Mouse (Mus musculus): Measurements from ENCODE around the gene Vmn1r217.
"Not testable (repeated sequence)": the region's sequence is repeated elsewhere in the genome, so short reads cannot be mapped to it uniquely, and the experiment has no call there.

Gene Vmn1r217

DNA sequence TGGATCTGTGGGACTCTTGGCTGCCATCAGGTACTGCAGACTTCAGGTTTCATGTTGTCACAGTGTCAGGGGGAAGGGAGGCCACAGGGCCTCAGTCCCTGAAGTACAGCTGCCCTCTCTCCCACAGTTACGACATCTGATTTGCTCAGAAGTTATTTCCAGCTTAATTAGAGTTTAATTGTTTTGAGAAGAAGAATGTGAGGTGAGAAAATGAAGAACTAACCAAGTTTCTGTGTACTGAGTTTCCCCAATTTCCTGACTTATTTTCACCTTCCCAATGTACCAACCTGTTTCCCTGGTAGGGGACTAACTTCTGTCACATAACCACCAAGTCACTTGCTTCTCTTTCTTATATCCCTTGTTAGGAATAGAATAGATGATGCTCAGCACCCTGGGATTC lies at the start of gene Vmn1r217:
TSS of gene Vmn1r217 (minus strand) at position 101 of the 400 bp plus-strand sequence.
- DNase-seq: not testable (repeated sequence)

DNA sequence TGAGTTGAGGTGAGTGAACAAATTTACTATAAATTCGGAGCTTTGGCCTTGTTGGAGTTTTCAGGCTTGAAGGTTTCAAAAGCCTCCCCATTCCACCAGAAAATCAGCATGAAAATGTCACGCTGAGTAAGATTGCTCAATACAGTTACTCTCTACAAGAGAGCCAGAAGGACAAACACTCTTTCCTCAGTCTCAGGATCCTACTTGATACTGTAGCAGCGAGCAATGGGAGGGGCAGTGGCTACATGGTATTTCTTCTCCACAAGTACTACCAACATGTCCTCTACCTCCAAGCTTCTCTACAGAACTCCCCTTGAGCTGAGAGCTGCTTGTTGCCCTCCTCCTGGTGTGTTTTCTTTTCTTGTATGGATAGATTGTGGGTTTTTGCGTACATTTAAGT lies 48.4 kb upstream of the Vmn1r217 start:
- DNase-seq: not testable (repeated sequence)

DNA sequence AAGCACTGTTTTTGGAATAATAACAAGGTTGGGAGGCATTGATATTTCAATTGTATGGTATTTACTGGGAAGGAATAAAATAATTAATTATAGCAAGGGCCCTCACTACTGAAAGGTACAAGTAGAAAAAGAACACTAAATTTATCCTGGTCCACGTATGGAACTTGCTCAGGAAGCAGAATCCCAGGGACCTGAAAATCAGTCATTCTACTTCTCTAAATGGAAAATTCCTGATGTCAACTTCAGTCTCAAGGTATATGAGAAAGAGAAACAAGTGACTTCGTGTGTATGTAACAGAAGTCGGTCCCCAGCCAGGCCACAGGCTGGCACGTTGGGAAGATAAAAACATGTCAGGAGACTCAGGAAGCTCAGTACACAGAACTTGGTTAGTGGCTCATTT lies 41.0 kb upstream of the Vmn1r217 start, which contains the start of gene Vmn1r219:
TSS of gene Vmn1r219 (plus strand) at position 301 of the 400 bp plus-strand sequence.
- no peak for DNase-seq

DNA sequence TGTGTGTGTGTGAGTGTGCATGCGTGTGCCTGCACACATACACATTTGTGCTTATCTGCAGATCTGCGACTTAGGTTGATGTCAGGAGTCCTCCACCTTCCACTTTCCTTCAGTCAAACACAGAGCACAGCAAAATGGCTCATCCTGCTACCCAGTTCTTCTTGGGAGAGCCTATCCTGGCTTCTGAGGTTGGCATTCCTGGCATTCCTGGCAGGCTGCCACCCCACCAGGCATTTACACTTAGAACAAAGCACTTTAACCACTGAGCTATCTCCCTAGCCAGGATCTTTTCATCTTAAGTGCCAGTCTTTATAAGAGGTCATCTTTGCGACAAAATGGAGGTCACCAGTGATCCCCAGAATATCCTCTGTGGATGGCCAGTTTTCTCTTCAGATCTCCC lies 39.8 kb upstream of the Vmn1r217 start:
- DNase-seq: no peak

DNA sequence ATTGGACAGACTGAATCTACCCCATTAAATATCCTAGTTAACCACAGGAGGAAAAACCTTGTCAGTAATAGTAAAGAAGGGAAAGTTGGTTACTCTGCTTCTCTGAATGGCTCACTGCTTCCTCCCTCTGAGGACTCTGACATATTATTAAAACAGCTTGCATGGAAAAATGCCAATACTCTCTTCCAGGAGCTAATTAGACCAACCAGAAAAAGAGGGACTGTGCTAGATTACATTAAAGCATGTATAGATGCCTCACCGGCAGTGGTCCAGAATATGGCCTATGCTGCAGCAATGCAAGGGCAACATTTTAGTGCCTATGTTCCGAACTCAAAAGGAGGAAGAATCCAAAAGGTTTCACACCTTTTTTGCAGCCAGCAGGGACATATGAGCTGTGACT lies 20.9 kb upstream of the Vmn1r217 start:
- DNase-seq: peak; percentile 4

GRCm38 (mm10) chr13:23133501-23133900 lies 15.5 kb upstream of the Vmn1r217 start:
- no peak for DNase-seq

DNA sequence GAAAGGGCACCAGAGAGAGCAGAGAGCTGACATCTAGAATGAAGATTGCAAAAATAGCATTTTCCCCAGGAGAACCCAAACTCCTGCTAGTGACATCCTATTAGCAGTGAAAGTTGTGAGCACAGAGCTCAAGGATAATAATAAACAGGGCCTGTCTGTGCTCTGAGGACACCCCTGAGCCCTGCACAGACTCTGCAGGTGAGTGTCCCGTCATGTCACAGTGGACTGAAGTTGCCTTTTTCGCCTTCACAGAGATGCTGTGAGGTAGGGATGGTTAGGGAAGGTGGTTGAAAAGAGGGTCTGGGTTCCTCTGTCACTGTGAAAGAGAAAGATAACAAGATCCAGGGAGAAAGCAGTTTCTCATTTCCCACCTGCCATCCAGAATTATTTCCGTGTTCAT lies 15.1 kb upstream of the Vmn1r217 start, which contains the start of gene Vmn1r218:
TSS of gene Vmn1r218 (plus strand) at position 57 of the 400 bp plus-strand sequence.
- DNase-seq: no peak

DNA sequence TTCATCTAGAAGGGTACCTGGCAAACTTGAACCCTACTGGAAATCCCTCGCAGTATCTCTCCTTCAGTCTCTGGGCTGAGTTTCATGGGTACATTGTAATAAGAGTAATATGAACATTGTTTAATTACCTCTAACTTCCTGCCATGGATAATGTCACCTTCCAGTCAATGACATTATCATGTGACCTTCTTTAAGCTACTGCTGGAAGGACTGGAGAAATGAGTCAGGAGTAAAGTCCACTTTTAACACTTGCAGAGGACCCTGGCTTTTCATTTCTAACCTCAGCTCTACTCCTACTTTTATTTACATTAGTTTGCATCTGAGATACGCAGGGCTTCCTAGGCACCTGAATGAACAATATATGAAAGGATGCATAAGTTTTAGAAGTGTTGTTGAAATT lies 2.6 kb upstream of the Vmn1r217 start:
- DNase-seq: no peak

DNA sequence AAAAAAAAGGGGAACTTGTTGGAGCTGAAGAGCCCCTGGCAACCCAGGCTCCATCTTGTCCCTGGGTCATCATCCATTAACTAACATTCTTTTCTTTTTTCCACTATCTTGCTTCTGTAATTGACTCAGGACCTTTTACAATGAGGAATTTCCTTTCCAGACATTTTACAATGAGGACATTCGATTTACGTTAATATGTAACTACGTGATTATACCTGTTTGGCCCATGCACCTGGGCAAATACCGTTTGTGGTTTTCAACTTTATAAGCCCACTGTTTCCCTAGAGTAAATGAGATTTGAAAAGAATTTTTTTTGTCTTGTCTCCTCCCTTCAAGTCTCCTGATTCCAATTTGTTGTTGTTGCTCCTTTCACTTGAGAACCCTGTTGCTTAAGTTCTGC lies 23.6 kb downstream of the Vmn1r217 start:
- no peak for DNase-seq

GRCm38 (mm10) chr13:23069312-23069711 lies 48.7 kb downstream of the Vmn1r217 start:
- DNase-seq: no peak

GRCm38 (mm10) chr13:23067725-23068124 lies 50.3 kb downstream of the Vmn1r217 start, which contains the start of gene Vmn1r215:
Gene Vmn1r215, plus strand, starts transcription at chr13:23068025.
- DNase-seq: no peak

DNA sequence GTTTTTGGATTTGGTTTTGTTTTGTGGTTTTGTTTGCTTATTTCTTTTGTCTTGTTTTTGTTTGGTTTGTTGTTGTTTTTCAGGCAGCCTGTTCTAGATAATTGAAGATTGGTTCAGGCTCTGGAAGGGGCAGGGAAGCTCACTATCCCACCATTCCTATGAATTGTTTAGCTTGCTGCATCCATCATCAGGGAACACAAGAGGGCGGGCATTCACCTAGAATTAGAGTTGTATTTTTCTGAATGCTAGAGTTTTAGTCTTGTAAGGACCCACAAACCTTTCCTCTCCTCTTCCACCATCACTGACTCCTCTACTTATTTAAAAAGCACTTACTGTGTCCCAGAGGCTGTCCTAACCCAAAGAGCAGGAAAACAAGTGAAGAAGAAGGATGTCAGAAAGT lies 60.2 kb downstream of the Vmn1r217 start:
- DNase-seq: no peak

Data from layer of hippocampus, adult 9-11 months (tissue).